Mouse (Mus musculus): ENCODE results near the gene Gphn.

The Gphn gene

GRCm38 (mm10) chr12:78225707-78226518 is at the start of gene Gphn:
TSS of gene Gphn (plus strand) at chr12:78226379.
- in situ Hi-C loops (cut with MboI, MseI), result no loop called here

GRCm38 (mm10) chr12:78181452-78181851 is 44.7 kb upstream of the Gphn start:
- in situ Hi-C loops (cut with MboI, MseI), result no loop called here

GRCm38 (mm10) chr12:78193942-78194341 is 32.2 kb upstream of the Gphn start, which contains the start of gene Gm6657:
TSS of gene Gm6657 (plus strand) at chr12:78194242.
- in situ Hi-C loops (cut with MboI, MseI), result loop anchor here (10.0 kb wide), 1 partner anchor 1669 kb away; no protein-coding TSS in a partner anchor

GRCm38 (mm10) chr12:78195368-78195767 is 30.8 kb upstream of the Gphn start:
- in situ Hi-C loops (cut with MboI, MseI), result loop anchor here (10.0 kb wide), 1 partner anchor 1671 kb away; no protein-coding TSS in a partner anchor

GRCm38 (mm10) chr12:78203646-78204045 is 22.5 kb upstream of the Gphn start:
- in situ Hi-C loops (cut with MboI, MseI), result loop anchor here (10.0 to 25.0 kb wide), 2 partner anchors 211 to 659 kb away; partner anchors contain the start of genes Atp6v1d and Eif2s1

- in situ Hi-C loops (cut with MboI, MseI), result loop anchor here (10.0 to 25.0 kb wide), 2 partner anchors 209 to 656 kb away; partner anchors contain the start of genes Atp6v1d and Eif2s1
Measured at GRCm38 (mm10) chr12:78205915-78206570, 20.1 kb upstream of the Gphn start.

- in situ Hi-C loops (cut with MboI, MseI), result loop anchor here (10.0 to 25.0 kb wide), 2 partner anchors 208 to 656 kb away; partner anchors contain the start of genes Atp6v1d and Eif2s1
Measured at GRCm38 (mm10) chr12:78206571-78206960, 19.6 kb upstream of the Gphn start.

GRCm38 (mm10) chr12:78209856-78210255 is 16.3 kb upstream of the Gphn start:
- in situ Hi-C loops (cut with MboI, MseI), result loop anchor here (10.0 to 25.0 kb wide), 2 partner anchors 205 to 652 kb away; partner anchors contain the start of genes Atp6v1d and Eif2s1

GRCm38 (mm10) chr12:78215490-78215889 is 10.7 kb upstream of the Gphn start:
- in situ Hi-C loops (cut with MboI, MseI), result loop anchor here (25.0 kb wide), 1 partner anchor 647 kb away; the partner anchor contains the start of genes Atp6v1d and Eif2s1

GRCm38 (mm10) chr12:78219191-78219825 is 6.9 kb upstream of the Gphn start:
- in situ Hi-C loops (cut with MboI, MseI), result loop anchor here (25.0 kb wide), 1 partner anchor 643 kb away; the partner anchor contains the start of genes Atp6v1d and Eif2s1

- in situ Hi-C loops (cut with MboI, MseI), result no loop called here
Measured at GRCm38 (mm10) chr12:78226519-78226875, 318 bp downstream of the Gphn start.

GRCm38 (mm10) chr12:78227021-78227932 is 1.1 kb downstream of the Gphn start:
- in situ Hi-C loops (cut with MboI, MseI), result no loop called here

- in situ Hi-C loops (cut with MboI, MseI), result no loop called here
Measured at GRCm38 (mm10) chr12:78228139-78228538, 2.0 kb downstream of the Gphn start.

- in situ Hi-C loops (cut with MboI, MseI), result no loop called here
Measured at GRCm38 (mm10) chr12:78232560-78232959, 6.4 kb downstream of the Gphn start.

GRCm38 (mm10) chr12:78248366-78248765 is 22.2 kb downstream of the Gphn start:
- in situ Hi-C loops (cut with MboI, MseI), result no loop called here

GRCm38 (mm10) chr12:78249151-78249550 is 23.0 kb downstream of the Gphn start:
- in situ Hi-C loops (cut with MboI, MseI), result no loop called here

GRCm38 (mm10) chr12:78277386-78277785 is 51.2 kb downstream of the Gphn start:
- in situ Hi-C loops (cut with MboI, MseI), result no loop called here

- in situ Hi-C loops (cut with MboI, MseI), result no loop called here
Measured at GRCm38 (mm10) chr12:78290384-78290783, 64.2 kb downstream of the Gphn start.

GRCm38 (mm10) chr12:78298824-78299398 is 72.7 kb downstream of the Gphn start:
- in situ Hi-C loops (cut with MboI, MseI), result no loop called here

GRCm38 (mm10) chr12:78315106-78315505 is 88.9 kb downstream of the Gphn start:
- in situ Hi-C loops (cut with MboI, MseI), result no loop called here

Measured in regulatory T cell (primary cell).